Mouse (Mus musculus) embryonic facial prominence, embryonic 11.5 days (tissue): Measurements from ENCODE around the gene Trpc4ap. TPM values are rescaled to one million over a fixed set of nuclear protein-coding genes. Genes with fewer than 3 reads are reported as not detected.

Source experiments
- ATAC-seq: fragments of 200-750 bp; cut with Nextera tagmentation; replicated peaks from 2 replicates; pipeline ENCODE4 v1.8.0; 2017; ENCODE audit warnings: low read depth; ENCODE audit not compliant: insufficient number of reproducible peaks, low FRiP score, low TSS enrichment
- DNase-seq: peaks from one replicate; pipeline ENCODE4 v3.0.0-alpha.2; 2015; ENCODE audit warnings: low spot score
- H3K27ac ChIP-seq: fragments of 300-500 bp; sonication (generic); replicated peaks from 2 replicates; pipeline ENCODE4 v1.5.1; 2014; ENCODE audit warnings: mild to moderate bottlenecking, low read depth, low read length, control low read depth
- H3K27me3 ChIP-seq: fragments of 300-500 bp; sonication (generic); 2 replicates; pipeline ENCODE4 v1.6.1; 2014; ENCODE audit warnings: mild to moderate bottlenecking, low read length, moderate library complexity, mixed read lengths; ENCODE audit not compliant: control insufficient read depth, insufficient read depth
- H3K36me3 ChIP-seq: fragments of 300-500 bp; sonication (generic); replicated peaks from 2 replicates; pipeline ENCODE4 v1.6.1; 2014; ENCODE audit warnings: low read depth, mild to moderate bottlenecking, low read length, moderate library complexity, mixed read lengths; ENCODE audit not compliant: control insufficient read depth, insufficient read depth
- H3K4me1 ChIP-seq: fragments of 300-500 bp; sonication (generic); 2 replicates; pipeline ENCODE4 v1.6.1; 2014; ENCODE audit warnings: low read length, mixed read lengths; ENCODE audit not compliant: control insufficient read depth, insufficient read depth
- H3K4me2 ChIP-seq: fragments of 300-500 bp; sonication (generic); 2 replicates; pipeline ENCODE4 v1.6.1; 2014; ENCODE audit warnings: low read depth, mild to moderate bottlenecking, control low read depth, low read length, moderate library complexity
- H3K4me3 ChIP-seq: fragments of 300-500 bp; sonication (generic); 2 replicates; pipeline ENCODE4 v1.5.1; 2014; ENCODE audit warnings: low read depth, low read length, control low read depth
- H3K9ac ChIP-seq: fragments of 300-500 bp; sonication (generic); replicated peaks from 2 replicates; pipeline ENCODE4 v1.6.1; 2014; ENCODE audit warnings: mild to moderate bottlenecking, control low read depth, low read length
- H3K9me3 ChIP-seq: fragments of 300-500 bp; sonication (generic); replicated peaks from 2 replicates; pipeline ENCODE4 v1.6.1; 2016; ENCODE audit warnings: mild to moderate bottlenecking, low read length, inconsistent platforms, mixed read lengths; ENCODE audit not compliant: control insufficient read depth
- WGBS: fragments of 180-500 bp; shearing (Covaris S2); extraction: QIAGEN DNeasy Blood & Tissue Kit; methylation state at CpG from one replicate; pipeline ENCODE4 v1.1.7; 2014; 5-methylcytosine and 5-hydroxymethylcytosine counted together
- polyA plus RNA-seq: library from polyadenylated mRNA; unstranded; fragments of >200 nt; fragmentation: Nextera tagmentation; extraction: Ambion mirVana; gene quantifications from 2 replicates; pipeline ENCODE4 v1.2.1, GENCODE M21; 2014

Gene Trpc4ap
- polyA plus RNA-seq, 1 experiment from 2014 or later, result 143 TPM

DNA sequence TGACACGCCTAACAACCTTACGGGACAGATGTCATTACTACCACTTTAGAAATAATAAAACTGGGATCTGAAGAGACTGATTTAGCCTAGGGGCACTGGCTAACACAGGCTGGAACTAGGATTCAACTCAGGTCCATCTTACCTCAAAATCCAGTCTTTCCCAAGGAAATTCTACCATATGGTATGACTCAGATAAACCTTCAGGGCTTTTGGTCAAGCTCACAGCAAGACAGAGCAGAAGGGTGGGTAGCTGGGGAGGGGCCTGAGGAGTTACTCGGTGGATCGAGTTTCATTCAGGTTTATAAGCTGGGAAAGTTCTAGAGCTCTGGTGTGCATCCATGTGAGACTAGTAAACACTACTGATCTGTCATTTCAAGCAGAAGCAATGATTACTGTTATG, 3.0 kb downstream of the Trpc4ap start:
- Histone ChIP-seq H3K27me3 (no peaks in the 10 kb centered on the region), H3K36me3 (no peaks in the 10 kb centered on the region), H3K9ac (no peak overlapping the region), H3K9me3 (no peaks in the 10 kb centered on the region), H3K4me3 (no peak overlapping the region), H3K27ac (no peak overlapping the region), H3K4me2 (no peak overlapping the region), H3K4me1 (no peaks in the 10 kb centered on the region)
- 79% methylated on average over 4 of the region's 4 CpGs for whole genome bisulfite sequencing
- ATAC-seq, result no peak
- DNase-seq, result no peak

- no peak for DNase-seq
- WGBS, result 96% methylated on average over 11 of the region's 11 CpGs
These were observed 4.4 kb downstream of the Trpc4ap start for GRCm38 (mm10) chr2:155687746-155688145.

GRCm38 (mm10) chr2:155686572-155686971, 5.6 kb downstream of the Trpc4ap start:
- Histone ChIP-seq H3K9ac (no peak overlapping the region), H3K27ac (no peak overlapping the region)

More at GRCm38 (mm10) chr2:155687746-155688145, 4.4 kb downstream of the Trpc4ap start:
- no peaks in the 10 kb centered on the region for H3K27me3 ChIP-seq
- H3K4me2 ChIP-seq, result no peak overlapping the region
- no peaks in the 10 kb centered on the region for H3K4me1 ChIP-seq
- H3K4me3 ChIP-seq, result no peak overlapping the region
- H3K9ac ChIP-seq, result no peak overlapping the region
- ATAC-seq, result no peak
- no peaks in the 10 kb centered on the region for H3K36me3 ChIP-seq
- H3K27ac ChIP-seq, result no peak overlapping the region
- H3K9me3 ChIP-seq, result no peaks in the 10 kb centered on the region

DNA sequence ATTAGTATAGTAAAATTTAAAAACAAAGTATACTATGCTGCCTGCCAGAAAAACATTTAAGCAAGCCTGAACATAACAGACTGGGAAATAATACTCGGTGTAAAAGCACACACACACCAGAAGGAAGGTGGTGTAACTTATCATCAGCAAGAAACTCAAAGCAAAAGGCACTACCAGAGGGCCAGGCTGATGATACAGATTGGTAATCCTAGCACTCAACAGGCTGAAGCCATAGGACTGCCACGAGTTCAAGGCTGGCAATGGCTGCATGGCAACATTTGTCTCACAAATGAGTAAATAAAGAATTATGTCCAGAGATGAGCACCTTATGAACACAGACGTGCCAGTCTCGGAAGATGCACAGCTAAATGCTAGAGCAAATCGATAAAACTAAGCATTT, 8.4 kb downstream of the Trpc4ap start:
- 95% methylated on average over 5 of the region's 5 CpGs for WGBS
- H3K4me1 ChIP-seq, result no peaks in the 10 kb centered on the region
- ATAC-seq, result no peak
- no peak overlapping the region for H3K9ac ChIP-seq
- H3K36me3 ChIP-seq, result no peaks in the 10 kb centered on the region
- no peaks in the 10 kb centered on the region for H3K27me3 ChIP-seq
- no peak overlapping the region for H3K4me2 ChIP-seq
- H3K27ac ChIP-seq, result no peak overlapping the region
- H3K4me3 ChIP-seq, result no peak overlapping the region
- H3K9me3 ChIP-seq, result no peaks in the 10 kb centered on the region
- no peak for DNase-seq

More at GRCm38 (mm10) chr2:155686572-155686971, 5.6 kb downstream of the Trpc4ap start:
- Histone ChIP-seq H3K4me1 (no peaks in the 10 kb centered on the region), H3K4me3 (no peak overlapping the region), H3K27me3 (no peaks in the 10 kb centered on the region), H3K4me2 (no peak overlapping the region), H3K9me3 (no peaks in the 10 kb centered on the region), H3K36me3 (no peaks in the 10 kb centered on the region)
- DNase-seq (no peak), ATAC-seq (no peak)
- 89% methylated on average over 5 of the region's 5 CpGs for WGBS

DNA sequence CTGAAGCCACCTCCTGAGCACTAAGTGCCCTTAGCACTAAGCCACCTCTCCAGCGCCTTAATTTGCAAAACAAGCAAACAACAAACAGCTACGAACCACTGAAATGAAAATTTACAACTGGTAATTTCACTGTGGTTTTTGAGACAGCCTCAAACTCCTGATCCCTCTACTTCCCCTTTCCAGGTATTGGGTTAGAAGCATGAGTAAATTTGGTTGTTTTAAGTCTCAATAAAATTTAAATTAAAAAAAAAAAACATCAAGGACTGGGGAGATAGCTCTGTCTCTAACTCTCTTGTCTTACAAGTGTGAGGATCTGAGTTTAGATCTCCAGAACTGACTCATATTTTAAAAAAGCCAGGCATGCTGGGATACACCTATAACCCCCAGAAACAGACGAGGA, 9.0 kb downstream of the Trpc4ap start:
- no peaks in the 10 kb centered on the region for H3K36me3 ChIP-seq
- no peak overlapping the region for H3K4me2 ChIP-seq
- H3K27ac ChIP-seq, result no peak overlapping the region
- H3K9ac ChIP-seq, result no peak overlapping the region
- no peak for DNase-seq
- no peak for ATAC-seq
- 69% methylated on average over 3 of the region's 3 CpGs for WGBS
- no peaks in the 10 kb centered on the region for H3K27me3 ChIP-seq
- H3K4me1 ChIP-seq, result no peaks in the 10 kb centered on the region
- H3K4me3 ChIP-seq, result no peak overlapping the region
- H3K9me3 ChIP-seq, result no peaks in the 10 kb centered on the region

DNA sequence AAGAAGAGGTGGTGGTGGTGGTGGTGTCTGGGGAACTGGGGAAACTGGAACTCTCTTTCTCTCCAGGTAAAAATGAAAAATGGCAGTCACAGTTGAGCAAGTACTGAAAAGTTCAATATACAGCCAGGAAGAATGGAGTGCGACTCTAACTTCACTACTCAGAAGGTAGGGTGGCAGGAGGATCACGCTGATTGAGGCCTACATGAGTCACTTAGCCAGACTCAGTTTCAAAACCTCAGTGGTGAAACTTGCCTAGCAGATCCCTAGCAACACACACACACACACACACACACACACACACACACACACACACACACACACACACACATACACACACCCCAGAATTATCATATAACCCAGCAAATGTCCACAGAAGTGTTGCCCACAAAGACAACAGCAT, 10.3 kb downstream of the Trpc4ap start:
- Histone ChIP-seq H3K4me2 (no peak overlapping the region), H3K36me3 (no peaks in the 10 kb centered on the region), H3K9ac (no peak overlapping the region), H3K9me3 (no peaks in the 10 kb centered on the region), H3K27me3 (no peaks in the 10 kb centered on the region), H3K4me3 (no peak overlapping the region), H3K27ac (no peak overlapping the region), H3K4me1 (no peaks in the 10 kb centered on the region)
- DNase-seq, result no peak
- 94% methylated on average over 2 of the region's 2 CpGs for WGBS
- no peak for ATAC-seq

DNA sequence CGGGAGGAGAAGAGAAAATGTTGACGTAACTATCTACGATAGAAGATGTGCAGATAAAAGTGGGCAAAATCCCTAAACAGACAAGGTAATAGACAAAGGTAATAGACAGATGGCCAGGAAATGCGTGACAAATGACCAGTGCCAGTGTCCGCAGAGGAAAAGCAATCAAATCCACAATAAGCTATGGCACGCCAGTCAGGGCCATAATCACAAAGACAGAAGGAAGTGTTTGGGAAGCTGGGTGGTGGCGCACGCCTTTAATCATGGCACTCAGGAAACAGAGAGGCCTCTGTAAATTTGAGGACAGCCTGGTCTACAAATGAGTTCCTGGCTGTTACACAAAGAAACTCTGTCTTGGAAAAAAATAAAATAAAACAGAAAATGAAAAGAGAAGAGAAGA, 11.0 kb downstream of the Trpc4ap start:
- no peak overlapping the region for H3K27ac ChIP-seq
- WGBS, result 72% methylated on average over 8 of the region's 8 CpGs
- H3K9ac ChIP-seq, result no peak overlapping the region
- DNase-seq, result no peak
- no peaks in the 10 kb centered on the region for H3K27me3 ChIP-seq
- no peaks in the 10 kb centered on the region for H3K9me3 ChIP-seq
- no peak overlapping the region for H3K4me2 ChIP-seq
- ATAC-seq, result no peak
- no peaks in the 10 kb centered on the region for H3K36me3 ChIP-seq
- no peak overlapping the region for H3K4me3 ChIP-seq
- H3K4me1 ChIP-seq, result no peaks in the 10 kb centered on the region

DNA sequence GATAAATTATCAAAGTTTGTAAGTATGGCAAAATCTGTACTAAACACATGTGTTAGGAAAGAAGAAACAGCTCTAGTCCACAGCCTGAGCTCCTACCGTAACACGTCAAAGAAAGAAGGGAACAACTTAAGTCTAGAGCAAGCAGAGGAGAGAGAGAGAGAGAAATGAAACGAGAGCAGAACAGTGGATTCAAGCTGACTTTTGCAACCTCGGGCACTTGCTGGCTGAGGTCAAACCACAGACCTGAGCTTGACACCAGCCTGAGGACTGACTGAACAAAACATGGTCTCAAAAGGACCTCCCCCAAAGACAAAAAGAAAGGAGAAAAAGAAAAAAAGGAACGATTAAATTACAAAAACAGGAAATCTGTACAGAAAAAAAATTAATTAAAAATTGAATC, 11.6 kb downstream of the Trpc4ap start:
- WGBS, result 65% methylated on average over 5 of the region's 5 CpGs
- H3K27ac ChIP-seq, result no peak overlapping the region
- no peaks in the 10 kb centered on the region for H3K4me1 ChIP-seq
- H3K36me3 ChIP-seq, result no peaks in the 10 kb centered on the region
- H3K9me3 ChIP-seq, result no peaks in the 10 kb centered on the region
- H3K27me3 ChIP-seq, result no peaks in the 10 kb centered on the region
- H3K4me2 ChIP-seq, result no peak overlapping the region
- H3K4me3 ChIP-seq, result no peak overlapping the region
- ATAC-seq, result no peak
- DNase-seq, result no peak
- no peak overlapping the region for H3K9ac ChIP-seq
